Mouse (Mus musculus) cortical plate, adult 2 months (tissue): ENCODE data around the gene Bcl7c. TPM values are rescaled to one million over a fixed set of nuclear protein-coding genes. Genes with fewer than 3 reads are reported as not detected.

Experiments used
- H3K27ac ChIP-seq: fragments of 200-500 bp; 2 replicates; pipeline ENCODE4 v1.5.1; 2012; ENCODE audit warnings: low read length, control low read depth, inconsistent platforms; ENCODE audit not compliant: insufficient read depth
- H3K4me1 ChIP-seq: fragments of 200-500 bp; 2 replicates; pipeline ENCODE4 v1.6.1; 2011; ENCODE audit warnings: low read length; ENCODE audit not compliant: control insufficient read depth, insufficient read depth
- H3K4me3 ChIP-seq: fragments of 200-500 bp; 2 replicates; pipeline ENCODE4 v1.5.1; 2011; ENCODE audit warnings: mild to moderate bottlenecking, low read length, control low read depth; ENCODE audit not compliant: insufficient read depth
- CTCF ChIP-seq: fragments of 200-500 bp; IDR thresholded peaks from 2 replicates; pipeline ENCODE4 v1.5.1; 2011; ENCODE audit warnings: mild to moderate bottlenecking, control low read depth, low read length; ENCODE audit not compliant: insufficient read depth; ENCODE audit errors: extremely low read depth
- POLR2A ChIP-seq: fragments of 200-500 bp; IDR thresholded peaks from 2 replicates; pipeline ENCODE4 v1.6.1; 2011; ENCODE audit warnings: mild to moderate bottlenecking, low read length, control low read depth; ENCODE audit not compliant: insufficient read depth; ENCODE audit errors: extremely low read depth
- polyA plus RNA-seq: library from polyadenylated mRNA; depleted of rRNA; stranded (reverse); fragments of >200 nt; gene quantifications from 2 replicates; pipeline ENCODE4 v1.2.3, GENCODE M21; 2012

The Bcl7c gene
- polyA plus RNA-seq, 1 experiment = 25.5 TPM

DNA sequence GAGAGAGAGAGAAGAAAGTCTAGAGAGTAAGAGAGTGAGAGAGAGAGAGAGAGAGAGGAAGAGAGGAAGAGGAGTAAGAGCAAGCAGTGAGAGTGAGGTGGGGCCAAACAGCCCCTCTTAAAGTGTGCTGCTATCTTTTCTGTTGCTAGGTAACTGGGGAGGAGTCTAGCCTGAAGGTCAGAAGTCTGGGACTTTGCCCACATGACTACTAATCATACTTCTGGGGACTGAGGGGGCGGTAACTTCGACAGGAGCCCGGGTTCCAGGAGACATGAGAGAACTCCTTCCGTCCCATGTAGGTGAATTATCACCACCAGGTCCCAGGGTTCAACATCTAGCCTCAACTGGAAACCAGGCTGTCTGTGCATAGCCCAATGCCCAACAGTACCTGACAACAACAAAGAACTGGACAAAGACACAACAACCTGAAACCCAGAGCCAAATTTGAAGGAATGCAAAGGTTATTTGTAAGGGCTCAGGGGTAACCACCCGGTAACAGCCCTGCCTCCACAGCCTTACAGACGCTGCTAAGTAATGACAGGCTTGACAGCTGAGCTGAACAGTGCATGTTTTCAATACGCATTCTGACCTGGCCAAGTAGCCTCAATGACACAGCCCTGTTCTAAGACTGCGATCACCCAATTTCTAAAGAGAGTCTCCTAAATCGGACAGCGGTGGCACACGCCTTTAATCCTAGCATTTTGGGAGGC, 21.8 kb downstream of the Bcl7c start:
- TF ChIP-seq CTCF (no peak), POLR2A (no peak)
- Histone ChIP-seq H3K27ac (no peak overlapping the region), H3K4me3 (no peak overlapping the region), H3K4me1 (peaks cover 10% of the 10 kb centered on the region)

DNA sequence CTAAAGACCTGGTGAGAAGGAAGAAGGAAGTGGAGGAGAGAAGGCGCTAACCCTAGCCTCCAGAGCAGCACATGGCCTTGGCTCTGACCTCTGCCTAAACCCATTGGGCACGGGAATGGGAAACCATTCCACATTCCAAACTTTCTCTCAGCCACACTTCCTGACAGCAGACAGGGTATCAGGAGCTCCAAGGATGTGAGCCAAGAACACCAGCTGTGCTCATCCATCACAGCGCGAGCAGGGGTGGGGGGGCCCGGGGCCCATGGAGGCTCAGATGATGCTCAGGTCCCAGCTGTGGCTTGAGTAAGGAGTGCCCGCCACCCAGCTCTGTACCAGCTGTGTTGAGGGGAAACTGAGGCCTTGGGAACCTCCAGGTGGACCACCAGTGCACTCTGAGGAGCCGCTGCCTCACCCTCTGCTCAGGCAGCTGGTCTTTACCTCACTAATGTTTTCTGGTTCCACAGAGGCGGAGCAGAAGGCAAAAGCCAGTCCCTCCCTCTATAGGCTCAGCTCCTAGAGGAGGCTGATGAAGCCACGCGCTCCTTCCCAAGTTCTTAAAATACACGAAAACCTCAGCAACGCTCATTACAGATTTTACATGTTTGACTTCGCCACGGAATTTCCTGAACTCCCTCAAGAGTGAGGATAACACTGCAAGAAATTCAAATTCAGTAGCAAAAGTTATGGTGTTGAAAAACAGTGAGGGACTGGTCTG, 23.3 kb downstream of the Bcl7c start:
- Histone ChIP-seq H3K27ac (no peak overlapping the region), H3K4me1 (peaks cover 10% of the 10 kb centered on the region), H3K4me3 (no peak overlapping the region)
- no peak for TF ChIP-seq CTCF
- no peak for TF ChIP-seq POLR2A

DNA sequence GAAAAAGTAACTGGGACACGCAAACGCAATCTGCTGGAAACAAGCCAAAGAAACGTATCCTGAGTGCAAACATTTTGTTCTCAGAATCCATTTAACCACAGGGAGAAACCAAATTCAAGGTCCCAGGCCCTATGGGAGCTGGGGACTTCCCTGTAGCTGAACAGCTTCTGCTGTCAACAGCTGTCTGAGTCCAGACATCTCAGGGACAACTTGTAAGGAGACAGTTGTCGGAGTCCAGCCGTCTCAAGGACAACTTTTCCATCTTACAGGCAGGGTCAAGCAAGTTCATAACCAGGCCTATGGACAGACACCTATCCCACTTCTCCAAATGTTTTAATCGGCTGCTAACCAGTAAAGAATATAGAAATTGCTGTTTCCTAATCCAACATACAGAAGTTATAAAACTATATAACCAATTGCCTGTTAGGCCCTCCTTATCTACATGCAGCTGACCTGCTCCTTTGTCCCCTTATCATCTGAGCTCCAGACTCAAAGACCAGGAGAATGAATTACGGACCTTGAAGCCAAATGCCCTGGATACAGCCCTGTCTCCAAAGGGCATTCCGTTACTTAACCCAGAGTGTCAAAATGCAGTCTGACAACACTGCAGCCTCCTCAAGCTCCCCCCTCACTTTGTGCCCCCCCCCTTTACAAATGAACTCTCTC, 26.7 kb downstream of the Bcl7c start:
- TF ChIP-seq CTCF (no peak), POLR2A (no peak)
- Histone ChIP-seq H3K27ac (no peak overlapping the region), H3K4me3 (no peak overlapping the region), H3K4me1 (peaks cover 5% of the 10 kb centered on the region)

DNA sequence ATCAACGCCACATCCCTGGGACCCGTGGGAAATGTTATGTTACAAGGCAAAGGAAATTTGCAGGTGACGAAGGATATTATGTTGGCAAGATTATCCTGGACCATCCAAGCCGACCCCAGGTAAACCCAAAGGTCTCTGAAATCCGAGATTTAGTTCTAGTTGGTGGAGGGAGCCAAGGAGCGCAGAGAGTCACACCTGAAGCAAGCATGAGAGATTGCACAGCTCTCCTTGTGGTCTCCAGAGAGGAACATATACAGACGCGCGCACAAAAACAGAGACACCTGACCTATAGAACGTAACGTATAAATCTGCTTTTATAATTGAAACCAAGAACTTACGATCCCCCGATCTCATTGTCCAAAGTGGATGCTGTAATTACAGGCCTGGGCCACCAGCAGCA, 28.2 kb downstream of the Bcl7c start:
- Histone ChIP-seq H3K4me1 (peaks cover 3% of the 10 kb centered on the region), H3K27ac (no peak overlapping the region), H3K4me3 (no peak overlapping the region)
- TF ChIP-seq CTCF = no peak
- no peak for TF ChIP-seq POLR2A

DNA sequence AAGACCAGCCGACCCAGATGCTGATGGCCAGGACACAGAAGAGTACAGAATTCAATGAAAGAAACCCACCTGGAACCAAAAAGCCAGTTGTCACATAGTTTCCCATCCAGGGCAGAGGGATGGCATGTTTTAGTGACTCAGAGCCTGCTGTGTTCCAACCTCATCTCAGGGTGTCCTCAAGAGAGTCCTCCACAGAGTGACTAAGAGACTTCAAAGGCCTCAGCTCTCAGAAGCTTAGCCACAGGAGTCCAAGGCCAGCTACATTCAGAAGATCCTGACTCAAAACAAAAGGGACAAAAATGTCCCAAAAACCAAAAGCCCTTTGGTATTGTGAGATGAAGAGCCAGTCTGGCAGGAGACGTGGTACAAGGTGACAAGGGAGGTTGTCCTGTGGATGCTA, 29.9 kb downstream of the Bcl7c start:
- Histone ChIP-seq H3K27ac (no peak overlapping the region), H3K4me3 (no peak overlapping the region), H3K4me1 (peaks cover 1% of the 10 kb centered on the region; the same call in 1 of the 2 replicates)
- no peak for TF ChIP-seq CTCF
- TF ChIP-seq POLR2A = no peak

DNA sequence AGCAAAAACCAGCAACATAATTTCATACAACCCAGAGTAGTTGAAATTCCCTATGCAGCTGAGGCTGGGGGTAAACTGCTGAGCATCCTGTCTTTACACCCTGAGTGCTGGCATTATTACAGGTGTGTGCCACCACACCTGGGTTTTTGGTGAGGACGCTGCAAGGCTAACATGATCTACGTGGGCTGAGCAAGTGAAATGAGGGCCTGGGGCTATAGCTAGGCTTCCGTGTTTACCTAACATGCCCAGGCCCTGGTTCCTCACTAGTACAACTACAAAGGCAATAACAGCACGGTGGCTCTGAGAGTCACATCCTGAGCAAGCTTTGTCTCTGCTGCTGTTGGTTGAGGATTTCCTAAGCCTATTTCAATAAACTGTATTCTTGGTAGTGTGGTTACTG, 31.1 kb downstream of the Bcl7c start:
- Histone ChIP-seq H3K4me3 (no peak overlapping the region), H3K4me1 (peaks cover 1% of the 10 kb centered on the region; the same call in 1 of the 2 replicates), H3K27ac (no peak overlapping the region)
- TF ChIP-seq CTCF (no peak), POLR2A (no peak)

DNA sequence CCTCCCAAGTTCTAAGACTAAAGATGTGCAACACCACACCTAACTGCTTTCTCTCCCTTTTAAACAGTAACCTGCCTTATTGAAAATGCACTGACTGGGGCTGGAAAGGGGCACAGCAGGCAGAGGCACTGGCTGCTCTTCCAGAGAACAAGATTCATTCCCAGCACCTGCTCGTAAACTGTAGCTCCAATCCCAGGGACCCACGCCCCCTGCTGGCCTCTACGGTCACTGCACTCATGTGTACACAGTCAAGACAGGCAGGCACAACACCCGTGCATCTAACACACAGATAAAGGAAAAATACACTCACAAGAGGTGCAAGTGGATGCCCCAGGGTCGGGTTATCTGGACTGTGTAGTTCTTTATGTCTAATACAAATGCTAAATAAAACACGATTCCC, 31.7 kb downstream of the Bcl7c start:
- Histone ChIP-seq H3K4me3 (no peak overlapping the region), H3K27ac (no peak overlapping the region), H3K4me1 (peaks cover 1% of the 10 kb centered on the region; the same call in 1 of the 2 replicates)
- TF ChIP-seq CTCF (peak; percentile 33; the same call in 1 of the 2 replicates), POLR2A (no peak)

DNA sequence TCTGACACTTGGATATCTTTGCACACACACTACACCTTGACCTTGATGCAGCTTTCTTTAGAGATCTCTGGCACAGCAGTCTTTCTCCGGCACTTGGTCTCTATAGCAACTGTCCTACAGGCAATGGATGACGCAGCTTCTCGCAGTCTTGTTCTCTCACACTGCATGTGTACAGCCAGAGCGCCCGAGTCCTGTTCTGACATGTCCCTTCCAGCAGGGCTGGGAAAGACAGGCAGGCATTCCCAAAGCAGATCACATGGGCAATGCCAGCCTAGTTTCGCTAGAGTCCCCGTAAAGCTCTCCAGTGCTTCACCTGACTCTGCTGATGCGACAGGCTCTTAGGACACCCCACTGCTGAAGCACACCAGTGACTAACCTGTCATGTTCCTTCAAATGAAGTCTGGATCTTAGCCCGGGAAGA, 33.3 kb downstream of the Bcl7c start:
- peaks cover 1% of the 10 kb centered on the region; the same call in 1 of the 2 replicates for H3K4me1 ChIP-seq
- TF ChIP-seq CTCF (no peak), POLR2A (0 out of 2 replicates have a peak, but pooled peaks have one; percentile 22)
- no peak overlapping the region for H3K4me3 ChIP-seq
- no peak overlapping the region for H3K27ac ChIP-seq

DNA sequence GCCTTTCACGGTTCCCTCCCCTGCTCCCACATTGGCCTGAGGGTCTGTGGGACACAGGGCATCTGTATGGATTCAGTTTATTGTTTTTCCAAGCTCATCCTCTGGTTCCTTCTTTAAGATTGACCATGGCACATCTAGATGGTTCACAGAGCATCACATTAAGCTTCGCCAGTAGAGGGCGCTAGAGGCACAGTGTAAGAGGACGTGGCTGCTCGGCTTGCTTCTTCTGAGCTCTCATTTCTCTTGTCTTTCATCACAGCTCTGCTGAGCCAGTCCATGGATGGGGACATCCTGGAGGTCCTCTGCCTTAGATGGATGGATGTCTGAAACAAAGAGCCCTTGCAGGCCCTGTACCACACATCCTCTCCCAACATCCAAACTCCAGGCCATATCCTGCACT, 33.8 kb downstream of the Bcl7c start:
- no peak for TF ChIP-seq POLR2A
- TF ChIP-seq CTCF = peak; percentile 99
- Histone ChIP-seq H3K4me3 (no peak overlapping the region), H3K4me1 (peaks cover 1% of the 10 kb centered on the region; the same call in 1 of the 2 replicates), H3K27ac (no peak overlapping the region)
